Mouse (Mus musculus) limb, embryonic 10.5 days (tissue): Measurements from ENCODE around the gene Mfap1a. TPM values are rescaled to one million over a fixed set of nuclear protein-coding genes. Genes with fewer than 3 reads are reported as not detected.
"Not testable (repeated sequence)": the region's sequence is repeated elsewhere in the genome, so short reads cannot be mapped to it uniquely, and the experiment has no call there.

Experiments
- DNase-seq: peaks from one replicate; pipeline ENCODE4 v3.0.0-alpha.2; 2017; ENCODE audit warnings: low spot score
- H3K27ac ChIP-seq: fragments of 300-500 bp; sonication (generic); 2 replicates; pipeline ENCODE4 v1.5.1; 2016; ENCODE audit warnings: mild to moderate bottlenecking
- H3K27me3 ChIP-seq: fragments of 300-500 bp; sonication (generic); 2 replicates; pipeline ENCODE4 v1.6.1; 2016; ENCODE audit warnings: low read depth, mild to moderate bottlenecking; ENCODE audit not compliant: poor library complexity, severe bottlenecking
- H3K36me3 ChIP-seq: fragments of 300-500 bp; sonication (generic); 2 replicates; pipeline ENCODE4 v1.6.1; 2016; ENCODE audit warnings: mild to moderate bottlenecking, moderate library complexity
- H3K4me1 ChIP-seq: fragments of 300-500 bp; sonication (generic); 2 replicates; pipeline ENCODE4 v1.6.1; 2016
- H3K4me3 ChIP-seq: fragments of 300-500 bp; sonication (generic); 2 replicates; pipeline ENCODE4 v1.5.1; 2016; ENCODE audit warnings: mild to moderate bottlenecking, moderate library complexity
- H3K9me3 ChIP-seq: fragments of 300-500 bp; sonication (generic); replicated peaks from 2 replicates; pipeline ENCODE4 v1.6.1; 2016; ENCODE audit warnings: mild to moderate bottlenecking
- WGBS: fragments of 180-500 bp; shearing (Covaris S2); methylation state at CpG from one replicate; pipeline ENCODE4 v1.1.7; 2016; 5-methylcytosine and 5-hydroxymethylcytosine counted together
- polyA plus RNA-seq: library from polyadenylated mRNA; unstranded; fragments of >200 nt; fragmentation: Nextera tagmentation; extraction: Ambion mirVana; gene quantifications from 2 replicates; pipeline ENCODE4 v1.2.1, GENCODE M21; 2016

Gene Mfap1a
- polyA plus RNA-seq, 1 experiment from 2014 or later, result 29.7 TPM

- H3K9me3 ChIP-seq, H3K27ac ChIP-seq, H3K27me3 ChIP-seq, H3K4me3 ChIP-seq, DNase-seq, H3K4me1 ChIP-seq: not testable (repeated sequence)
- 73% methylated on average over 4 of the region's 6 CpGs for WGBS
- H3K36me3 ChIP-seq, result peaks cover 16% of the 10 kb centered on the region
These were observed 37.5 kb downstream of the Mfap1a start for GRCm38 (mm10) chr2:121468982-121469381.

GRCm38 (mm10) chr2:121460071-121460470 lies 46.4 kb downstream of the Mfap1a start:
- H3K27ac ChIP-seq, result no peak overlapping the region
- no peak for DNase-seq
- H3K4me3 ChIP-seq, result no peak overlapping the region
- peaks cover 39% of the 10 kb centered on the region for H3K36me3 ChIP-seq
- 69% methylated on average over 2 of the region's 2 CpGs for WGBS
- peaks cover 13% of the 10 kb centered on the region for H3K4me1 ChIP-seq
- no peaks in the 10 kb centered on the region for H3K27me3 ChIP-seq
- no peaks in the 10 kb centered on the region for H3K9me3 ChIP-seq

- peak; percentile 90 for DNase-seq
- Histone ChIP-seq H3K9me3 (no peaks in the 10 kb centered on the region), H3K4me1 (peaks cover 17% of the 10 kb centered on the region), H3K36me3 (peaks cover 66% of the 10 kb centered on the region), H3K27me3 (no peaks in the 10 kb centered on the region), H3K27ac (peak within 1 kb of the TSS; percentile 89), H3K4me3 (peak within 1 kb of the TSS; percentile 90)
- WGBS, result 5% methylated on average over 41 of the region's 41 CpGs
These were observed 49.5 kb downstream of the Mfap1a start, which contains the start of gene Serinc4 for GRCm38 (mm10) chr2:121456692-121457642. Serinc4 (minus strand) TSS chr2:121456781.

DNA sequence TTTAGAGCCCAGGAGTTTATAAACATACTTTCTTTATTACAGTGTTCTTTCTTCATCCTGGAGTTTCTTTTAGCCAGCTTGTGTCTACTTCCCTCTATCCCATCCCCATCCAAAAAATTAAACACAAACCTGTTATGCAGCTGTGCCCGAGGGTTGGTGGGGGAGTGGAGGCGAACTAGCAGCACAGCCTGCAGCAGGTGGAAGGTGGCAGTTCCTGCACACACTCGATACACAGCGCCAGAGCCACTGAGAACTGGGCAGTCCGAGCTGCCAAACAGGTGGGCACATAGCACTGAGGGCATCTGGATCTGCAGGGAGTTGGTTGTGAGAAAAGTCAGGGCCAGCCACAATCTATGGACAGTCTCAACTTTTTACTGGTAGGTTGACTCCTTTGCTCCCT lies 50.9 kb downstream of the Mfap1a start:
- peaks cover 22% of the 10 kb centered on the region for H3K4me1 ChIP-seq
- H3K9me3 ChIP-seq, result no peaks in the 10 kb centered on the region
- no peaks in the 10 kb centered on the region for H3K27me3 ChIP-seq
- WGBS, result 79% methylated on average over 5 of the region's 5 CpGs
- no peak for DNase-seq
- H3K36me3 ChIP-seq, result peaks cover 69% of the 10 kb centered on the region
- no peak overlapping the region for H3K4me3 ChIP-seq
- H3K27ac ChIP-seq, result no peak overlapping the region

- DNase-seq, result no peak
- no peak overlapping the region for H3K27ac ChIP-seq
- WGBS, result 87% methylated on average over 6 of the region's 6 CpGs
These were observed 52.5 kb downstream of the Mfap1a start for GRCm38 (mm10) chr2:121453917-121454316.

GRCm38 (mm10) chr2:121452990-121453389 lies 53.5 kb downstream of the Mfap1a start, which contains the start of gene Hypk:
Hypk (plus strand) TSS chr2:121453290.
- Histone ChIP-seq H3K27ac (no peak within 1 kb of the TSS), H3K9me3 (no peaks in the 10 kb centered on the region), H3K36me3 (peaks cover 53% of the 10 kb centered on the region), H3K4me3 (no peak within 1 kb of the TSS), H3K4me1 (peaks cover 34% of the 10 kb centered on the region), H3K27me3 (no peaks in the 10 kb centered on the region)
- 84% methylated on average over 4 of the region's 4 CpGs for WGBS
- no peak for DNase-seq

More at GRCm38 (mm10) chr2:121453917-121454316, 52.5 kb downstream of the Mfap1a start:
- Histone ChIP-seq H3K4me3 (no peak overlapping the region), H3K9me3 (no peaks in the 10 kb centered on the region), H3K4me1 (peaks cover 27% of the 10 kb centered on the region), H3K36me3 (peaks cover 60% of the 10 kb centered on the region), H3K27me3 (no peaks in the 10 kb centered on the region)

DNA sequence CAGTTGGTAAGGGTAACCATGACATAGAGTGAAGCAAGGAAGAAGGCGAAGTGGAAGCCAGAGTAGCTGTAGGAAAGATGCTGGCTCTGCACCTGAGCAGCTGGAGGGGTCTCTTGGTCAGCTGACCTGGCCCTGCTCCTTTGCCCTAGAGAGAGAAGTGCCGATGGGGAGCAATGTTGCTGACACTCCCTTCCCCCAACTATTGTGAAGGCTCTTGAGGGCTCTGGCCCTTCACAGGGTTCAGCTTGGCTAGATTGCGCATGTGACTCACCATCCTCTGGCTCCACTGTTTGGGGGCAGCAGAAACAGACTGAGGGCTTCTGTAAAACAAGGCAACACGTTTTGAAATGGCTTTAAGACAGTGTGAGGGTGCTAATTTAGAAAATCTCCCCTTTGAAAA lies 54.1 kb downstream of the Mfap1a start:
- Histone ChIP-seq H3K27ac (no peak overlapping the region), H3K4me3 (no peak overlapping the region), H3K4me1 (peaks cover 33% of the 10 kb centered on the region), H3K36me3 (peaks cover 53% of the 10 kb centered on the region), H3K27me3 (no peaks in the 10 kb centered on the region), H3K9me3 (no peaks in the 10 kb centered on the region)
- 90% methylated on average over 4 of the region's 4 CpGs for WGBS
- no peak for DNase-seq

- H3K4me1 ChIP-seq, result peaks cover 26% of the 10 kb centered on the region
- 4% methylated on average over 7 of the region's 7 CpGs for WGBS
- H3K36me3 ChIP-seq, result peaks cover 48% of the 10 kb centered on the region
- peak overlapping the region; percentile 95 for H3K27ac ChIP-seq
- no peak for DNase-seq
- H3K4me3 ChIP-seq, result peak overlapping the region; percentile 100
- no peaks in the 10 kb centered on the region for H3K27me3 ChIP-seq
- no peaks in the 10 kb centered on the region for H3K9me3 ChIP-seq
These were observed 56.4 kb downstream of the Mfap1a start for GRCm38 (mm10) chr2:121450093-121450492.

DNA sequence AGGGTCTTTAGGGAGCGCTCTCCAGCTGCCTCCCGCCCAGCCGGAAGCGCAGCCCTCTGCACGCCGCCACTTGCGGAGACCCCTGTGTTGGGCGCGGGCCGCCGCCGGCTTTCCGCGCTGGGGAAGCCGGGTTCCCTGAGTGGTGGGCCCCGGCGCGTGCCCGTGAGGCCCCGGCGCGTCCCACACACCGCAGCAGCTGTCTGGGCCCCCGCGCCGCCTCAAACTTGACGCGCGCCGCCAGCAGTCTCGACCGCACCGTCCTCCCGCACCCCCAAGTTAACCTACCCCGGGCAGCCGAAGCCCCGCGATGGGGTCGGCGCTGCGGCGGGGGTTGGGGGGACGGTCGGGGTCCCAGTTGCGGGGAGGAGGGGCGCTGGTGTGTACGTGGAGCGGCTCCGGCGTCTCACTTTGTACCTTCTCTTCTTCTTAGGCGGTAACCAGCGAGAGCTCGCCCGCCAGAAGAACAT lies 56.9 kb downstream of the Mfap1a start:
- no peak for DNase-seq

GRCm38 (mm10) chr2:121448739-121449535 lies 57.5 kb downstream of the Mfap1a start, which contains the start of gene Serf2:
Serf2 (plus strand) TSS chr2:121449195.
- Histone ChIP-seq H3K27me3 (0 out of 2 replicates have a peak, but pooled peaks cover 5% of the 10 kb centered on the region), H3K9me3 (no peaks in the 10 kb centered on the region), H3K4me3 (peak within 1 kb of the TSS; percentile 100), H3K27ac (peak within 1 kb of the TSS; percentile 95), H3K4me1 (peaks cover 26% of the 10 kb centered on the region), H3K36me3 (peaks cover 36% of the 10 kb centered on the region)
- DNase-seq, result peak; percentile 100
- WGBS, result under 1% methylated on average over 74 of the region's 74 CpGs

More for the DNA sequence above, 56.9 kb downstream of the Mfap1a start:
- Histone ChIP-seq H3K27ac (peak overlapping the region; percentile 95), H3K27me3 (no peaks in the 10 kb centered on the region), H3K36me3 (peaks cover 43% of the 10 kb centered on the region), H3K4me1 (peaks cover 26% of the 10 kb centered on the region), H3K4me3 (peak overlapping the region; percentile 100), H3K9me3 (no peaks in the 10 kb centered on the region)
- WGBS, result under 1% methylated on average over 53 of the region's 54 CpGs

DNA sequence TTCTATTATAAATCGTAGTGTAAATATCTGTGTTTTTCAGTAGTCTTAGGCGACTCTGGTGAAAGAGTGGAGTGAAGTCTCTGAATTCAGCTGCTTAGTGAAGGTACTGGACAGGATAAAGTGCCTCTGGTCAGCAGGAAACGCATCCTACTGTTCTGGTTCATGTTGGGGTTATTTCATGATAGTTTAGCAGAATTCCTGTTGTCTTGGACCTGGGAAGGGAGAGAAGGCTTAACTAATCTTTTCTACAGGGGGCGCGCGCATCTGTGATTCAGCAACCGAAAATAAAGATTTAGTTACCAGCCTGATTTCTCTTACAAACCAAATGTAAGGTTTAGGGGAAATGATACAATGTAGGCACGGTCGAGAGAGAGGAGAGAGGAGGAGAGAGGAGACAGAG lies 58.3 kb downstream of the Mfap1a start:
- Histone ChIP-seq H3K36me3 (peaks cover 28% of the 10 kb centered on the region), H3K27ac (peak overlapping the region; percentile 95), H3K9me3 (no peaks in the 10 kb centered on the region), H3K4me1 (peaks cover 29% of the 10 kb centered on the region), H3K4me3 (peak overlapping the region; percentile 100), H3K27me3 (0 out of 2 replicates have a peak, but pooled peaks cover 9% of the 10 kb centered on the region)
- DNase-seq, result no peak
- WGBS, result 17% methylated on average over 9 of the region's 9 CpGs

GRCm38 (mm10) chr2:121447006-121447405 lies 59.5 kb downstream of the Mfap1a start:
- Histone ChIP-seq H3K36me3 (peaks cover 17% of the 10 kb centered on the region), H3K4me1 (peaks cover 36% of the 10 kb centered on the region), H3K27ac (no peak overlapping the region), H3K4me3 (no peak overlapping the region), H3K27me3 (peaks cover 20% of the 10 kb centered on the region), H3K9me3 (no peaks in the 10 kb centered on the region)
- DNase-seq, result no peak
- 90% methylated on average over 3 of the region's 3 CpGs for WGBS
